Mouse (Mus musculus) lung, postnatal 0 days (tissue): Measurements from ENCODE around the gene Htr1f.

ENCODE experiments used
- CTCF ChIP-seq: IDR thresholded peaks from 2 replicates; pipeline ENCODE4 v1.5.1; 2016; ENCODE audit warnings: antibody characterized with exemption, mild to moderate bottlenecking
- EP300 ChIP-seq: IDR thresholded peaks from 2 replicates; pipeline ENCODE4 v1.6.1; 2016; ENCODE audit warnings: antibody characterized with exemption, mild to moderate bottlenecking, control low read depth

- no peak for TF ChIP-seq CTCF
- TF ChIP-seq EP300, result no peak
Observed at GRCm38 (mm10) chr16:64974636-64975035, 131.0 kb downstream of the Htr1f start.
